Mouse (Mus musculus) embryonic facial prominence, embryonic 13.5 days (tissue): ENCODE results near the gene Sfrp4. TPM values are rescaled to one million over a fixed set of nuclear protein-coding genes. Genes with fewer than 3 reads are reported as not detected.

Experiments
- ATAC-seq: fragments of 200-750 bp; cut with Nextera tagmentation; 2 replicates; pipeline ENCODE4 v1.8.0; 2017; ENCODE audit warnings: low read depth; ENCODE audit not compliant: insufficient number of reproducible peaks, insufficient read depth, low FRiP score, low TSS enrichment
- H3K27ac ChIP-seq: fragments of 300-500 bp; sonication (generic); 2 replicates; pipeline ENCODE4 v1.5.1; 2015; ENCODE audit warnings: moderate library complexity, mild to moderate bottlenecking, inconsistent platforms
- H3K27me3 ChIP-seq: fragments of 300-500 bp; sonication (generic); 2 replicates; pipeline ENCODE4 v1.6.1; 2015; ENCODE audit warnings: mild to moderate bottlenecking, inconsistent platforms
- H3K36me3 ChIP-seq: fragments of 300-500 bp; sonication (generic); 2 replicates; pipeline ENCODE4 v1.6.1; 2015; ENCODE audit warnings: mild to moderate bottlenecking, inconsistent platforms
- H3K4me1 ChIP-seq: fragments of 300-500 bp; sonication (generic); 2 replicates; pipeline ENCODE4 v1.6.1; 2015; ENCODE audit warnings: inconsistent platforms
- H3K4me2 ChIP-seq: fragments of 300-500 bp; sonication (generic); 2 replicates; pipeline ENCODE4 v1.6.1; 2015; ENCODE audit warnings: moderate library complexity, mild to moderate bottlenecking, inconsistent platforms
- H3K4me3 ChIP-seq: fragments of 300-500 bp; sonication (generic); 2 replicates; pipeline ENCODE4 v1.5.1; 2015; ENCODE audit warnings: mild to moderate bottlenecking, inconsistent platforms
- H3K9ac ChIP-seq: fragments of 300-500 bp; sonication (generic); 2 replicates; pipeline ENCODE4 v1.6.1; 2015; ENCODE audit warnings: mild to moderate bottlenecking, inconsistent platforms
- H3K9me3 ChIP-seq: fragments of 300-500 bp; sonication (generic); 2 replicates; pipeline ENCODE4 v1.6.1; 2016; ENCODE audit warnings: inconsistent platforms
- WGBS: fragments of 180-500 bp; shearing (Covaris S2); methylation state at CpG from one replicate; pipeline ENCODE4 v1.1.7; 2015; ENCODE audit warnings: mixed read lengths; 5-methylcytosine and 5-hydroxymethylcytosine counted together
- polyA plus RNA-seq: library from polyadenylated mRNA; unstranded; fragments of >200 nt; fragmentation: Nextera tagmentation; extraction: Ambion mirVana; gene quantifications from 2 replicates; pipeline ENCODE4 v1.2.1, GENCODE M21; 2015

Gene Sfrp4
- polyA plus RNA-seq, 1 experiment from 2014 or later: 34.0 TPM

GRCm38 (mm10) chr13:19640203-19640851, 17.4 kb downstream of the Sfrp4 start:
- no peak overlapping the region for H3K27ac ChIP-seq
- no peak overlapping the region for H3K9ac ChIP-seq
- H3K4me3 ChIP-seq: no peak overlapping the region
- H3K9me3 ChIP-seq: no peaks in the 10 kb centered on the region
- no peaks in the 10 kb centered on the region for H3K27me3 ChIP-seq
- no peaks in the 10 kb centered on the region for H3K4me1 ChIP-seq
- H3K36me3 ChIP-seq: no peaks in the 10 kb centered on the region
- 66% methylated on average over 2 of the region's 2 CpGs for WGBS
- ATAC-seq: no peak
- no peak overlapping the region for H3K4me2 ChIP-seq

- H3K9ac ChIP-seq: no peak overlapping the region
- no peaks in the 10 kb centered on the region for H3K9me3 ChIP-seq
- no peak overlapping the region for H3K4me3 ChIP-seq
- H3K27me3 ChIP-seq: no peaks in the 10 kb centered on the region
- ATAC-seq: no peak
- H3K27ac ChIP-seq: no peak overlapping the region
- WGBS: 64% methylated on average over 1 of the region's 1 CpGs
- H3K36me3 ChIP-seq: no peaks in the 10 kb centered on the region
- H3K4me2 ChIP-seq: no peak overlapping the region
- H3K4me1 ChIP-seq: no peaks in the 10 kb centered on the region
Observed at GRCm38 (mm10) chr13:19643519-19643918, 20.6 kb downstream of the Sfrp4 start.

DNA sequence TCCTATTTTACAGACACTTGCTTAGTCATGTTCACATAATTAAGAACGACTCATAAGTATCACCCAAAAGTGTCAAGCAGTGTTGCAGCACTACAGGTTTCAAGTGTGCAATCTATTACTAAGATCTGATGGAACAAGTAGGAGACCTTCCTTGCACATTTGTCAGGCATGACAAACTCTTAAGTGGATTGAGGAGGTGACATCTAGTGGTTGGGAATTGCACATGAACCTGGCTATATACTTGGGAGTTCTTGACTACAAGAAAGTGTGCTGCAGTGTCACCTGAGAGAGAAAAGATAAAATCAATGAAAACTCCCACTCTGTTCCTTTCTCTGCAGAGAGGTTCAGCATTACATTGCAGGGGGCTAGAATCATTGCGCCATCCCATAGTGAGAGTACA, 21.3 kb downstream of the Sfrp4 start:
- no peaks in the 10 kb centered on the region for H3K27me3 ChIP-seq
- H3K4me3 ChIP-seq: no peak overlapping the region
- no peak overlapping the region for H3K9ac ChIP-seq
- H3K4me2 ChIP-seq: no peak overlapping the region
- no peak for ATAC-seq
- WGBS: 72% methylated on average over 2 of the region's 2 CpGs
- H3K9me3 ChIP-seq: no peaks in the 10 kb centered on the region
- H3K4me1 ChIP-seq: no peaks in the 10 kb centered on the region
- no peaks in the 10 kb centered on the region for H3K36me3 ChIP-seq
- no peak overlapping the region for H3K27ac ChIP-seq

DNA sequence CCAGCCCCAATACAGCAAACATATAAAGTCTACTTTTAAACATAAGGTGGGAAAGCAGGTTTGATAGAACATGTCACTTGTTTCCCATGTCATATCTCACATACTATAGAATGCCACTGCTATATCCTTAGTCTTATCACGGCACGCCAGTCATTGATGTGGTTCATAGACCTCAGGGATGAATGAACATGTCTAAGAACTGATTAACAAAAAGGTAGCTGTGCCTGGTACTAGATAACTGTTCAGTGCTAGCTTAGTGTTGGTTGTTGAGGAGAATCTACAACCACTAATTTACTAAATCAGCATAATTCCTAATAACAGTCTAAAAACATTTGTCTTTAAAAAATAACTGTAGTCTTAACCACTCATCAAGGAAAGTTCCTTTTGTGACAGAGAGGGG, 26.9 kb downstream of the Sfrp4 start:
- Histone ChIP-seq H3K4me1 (no peaks in the 10 kb centered on the region), H3K9ac (no peak overlapping the region), H3K4me3 (no peak overlapping the region), H3K27me3 (no peaks in the 10 kb centered on the region), H3K36me3 (no peaks in the 10 kb centered on the region), H3K4me2 (no peak overlapping the region), H3K27ac (no peak overlapping the region), H3K9me3 (no peaks in the 10 kb centered on the region)
- 90% methylated on average over 2 of the region's 2 CpGs for WGBS
- no peak for ATAC-seq

DNA sequence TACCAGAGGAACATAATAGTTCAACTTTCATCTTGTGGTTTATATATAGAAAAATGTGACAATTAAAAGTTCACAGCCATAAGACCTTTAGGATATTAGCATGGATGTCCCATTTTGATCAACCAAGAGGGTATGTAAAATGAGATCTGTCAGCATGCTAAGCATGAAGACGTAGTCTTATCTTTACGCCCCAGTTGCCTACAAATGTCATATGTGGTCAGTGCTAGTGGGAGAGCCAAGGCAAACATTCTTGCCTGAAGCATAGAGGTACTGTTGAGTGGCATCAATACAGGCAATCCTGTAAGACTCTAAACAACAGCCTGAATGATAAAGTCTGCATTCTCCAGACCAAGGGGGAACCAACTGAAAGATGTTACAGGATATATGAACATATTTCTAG, 29.5 kb downstream of the Sfrp4 start:
- Histone ChIP-seq H3K27me3 (no peaks in the 10 kb centered on the region), H3K4me3 (no peak overlapping the region), H3K9me3 (no peaks in the 10 kb centered on the region), H3K27ac (no peak overlapping the region), H3K4me1 (no peaks in the 10 kb centered on the region), H3K36me3 (no peaks in the 10 kb centered on the region), H3K4me2 (no peak overlapping the region), H3K9ac (no peak overlapping the region)
- WGBS: 95% methylated on average over 2 of the region's 2 CpGs
- ATAC-seq: no peak

- WGBS: 61% methylated on average over 4 of the region's 4 CpGs
- no peak for ATAC-seq
- H3K27ac ChIP-seq: no peak overlapping the region
- H3K4me3 ChIP-seq: no peak overlapping the region
- H3K4me1 ChIP-seq: no peaks in the 10 kb centered on the region
- H3K9me3 ChIP-seq: no peaks in the 10 kb centered on the region
- H3K36me3 ChIP-seq: no peaks in the 10 kb centered on the region
- no peaks in the 10 kb centered on the region for H3K27me3 ChIP-seq
- H3K9ac ChIP-seq: no peak overlapping the region
- H3K4me2 ChIP-seq: no peak overlapping the region
Observed at GRCm38 (mm10) chr13:19668355-19669140, 45.6 kb downstream of the Sfrp4 start.

GRCm38 (mm10) chr13:19674025-19674424, 51.1 kb downstream of the Sfrp4 start:
- H3K36me3 ChIP-seq: no peaks in the 10 kb centered on the region
- 82% methylated on average over 3 of the region's 3 CpGs for WGBS
- no peaks in the 10 kb centered on the region for H3K27me3 ChIP-seq
- no peak overlapping the region for H3K9ac ChIP-seq
- no peak overlapping the region for H3K4me3 ChIP-seq
- H3K9me3 ChIP-seq: no peaks in the 10 kb centered on the region
- ATAC-seq: no peak
- 0 out of 2 replicates have a peak, but pooled peaks cover 6% of the 10 kb centered on the region for H3K4me1 ChIP-seq
- H3K4me2 ChIP-seq: no peak overlapping the region
- H3K27ac ChIP-seq: no peak overlapping the region

DNA sequence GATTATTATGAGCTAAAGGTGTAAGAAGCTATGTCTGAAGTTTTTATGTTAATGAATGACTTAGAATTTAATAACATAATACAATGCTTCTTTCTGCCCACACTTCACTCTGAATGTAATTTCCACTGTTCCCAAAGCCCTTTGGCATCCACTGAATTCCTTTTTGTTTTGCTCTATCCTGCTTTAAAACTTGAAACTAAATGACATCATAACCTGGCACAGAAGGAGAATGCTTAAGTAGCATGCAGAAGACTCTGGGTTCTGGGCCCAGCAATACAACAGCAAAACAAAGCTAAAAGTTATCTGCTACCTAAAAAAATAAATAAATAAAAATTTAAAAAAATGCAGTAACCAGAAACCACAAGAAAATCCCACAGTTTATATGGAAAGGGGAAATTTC, 51.7 kb downstream of the Sfrp4 start:
- Histone ChIP-seq H3K36me3 (no peaks in the 10 kb centered on the region), H3K9ac (no peak overlapping the region), H3K4me2 (no peak overlapping the region), H3K4me1 (0 out of 2 replicates have a peak, but pooled peaks cover 6% of the 10 kb centered on the region), H3K4me3 (no peak overlapping the region), H3K27ac (no peak overlapping the region), H3K27me3 (no peaks in the 10 kb centered on the region), H3K9me3 (no peaks in the 10 kb centered on the region)
- no peak for ATAC-seq

Other genes with a start within 250 kb of the Sfrp4 start
- gene Stard3nl, start 227.3 kb upstream of the Sfrp4 start, polyA plus RNA-seq: 111 and 121 TPM in 2 replicates
- gene Epdr1, start 3.2 kb upstream of the Sfrp4 start, polyA plus RNA-seq: 42.5 and 46.3 TPM in 2 replicates
- not detected in 2 replicates for gene Nme8, start 74.7 kb downstream of the Sfrp4 start, polyA plus RNA-seq
- gene Gpr141, start 201.2 kb downstream of the Sfrp4 start, polyA plus RNA-seq: 0.42 and 0.55 TPM in 2 replicates